In genomic region chr5:137627991-137628390, GRCm38 (mm10) we compare ENCODE assay signal across 8 mouse cellular contexts. TPM values are rescaled to one million over a fixed set of nuclear protein-coding genes. Genes with fewer than 3 reads are reported as not detected.
A peak's percentile ranks its signal among the peaks of the same experiment; 100 is the strongest.
DNase-seq lines count a peak whose midpoint lies in the region; ATAC-seq lines count a peak whose summit lies in the region.

No protein-coding gene starts in this region.

- peak overlapping the region; percentile 92 for H3K27ac ChIP-seq in embryonic facial prominence, embryonic 12.5 days
- H3K27ac ChIP-seq in intestine, embryonic 16.5 days (ENCODE audit: low read length) = peak overlapping the region; percentile 94

- H3K4me2 ChIP-seq in embryonic facial prominence, embryonic 12.5 days (replicated peaks) = peak overlapping the region; percentile 59
- peak overlapping the region; percentile 84 for H3K4me2 ChIP-seq in intestine, embryonic 16.5 days (ENCODE audit: low read depth, low read length)

- intact Hi-C loops in gastrocnemius, postnatal 14 days (cut with DNase I; ENCODE audit: low total_unique reads) = no loop called here

- H3K27me3 ChIP-seq in embryonic facial prominence, embryonic 12.5 days = no peaks in the 10 kb centered on the region
- no peaks in the 10 kb centered on the region for H3K27me3 ChIP-seq in intestine, embryonic 16.5 days (replicated peaks; ENCODE audit: control insufficient read depth, insufficient read depth, low read length)

- H3K36me3 ChIP-seq in embryonic facial prominence, embryonic 12.5 days = peaks cover 2% of the 10 kb centered on the region; the same call in 1 of the 2 replicates
- no peaks in the 10 kb centered on the region for H3K36me3 ChIP-seq in intestine, embryonic 16.5 days (ENCODE audit: control insufficient read depth, insufficient read depth, low read length)

- peak; percentile 19 to 37 for DNase-seq in monocyte, adult 2 months (ENCODE audit: low read depth in 1 of 2, low spot score in 2 of 2)
- DNase-seq in lung, postnatal 10 days = peak; percentile 52
- no peak for DNase-seq in gastrocnemius, postnatal 14 days

- 4% methylated on average over 9 of the region's 9 CpGs for WGBS in embryonic facial prominence, embryonic 12.5 days
- 2% methylated on average over 9 of the region's 9 CpGs for WGBS in intestine, embryonic 16.5 days

- H3K9me3 ChIP-seq in embryonic facial prominence, embryonic 12.5 days = no peaks in the 10 kb centered on the region
- no peaks in the 10 kb centered on the region for H3K9me3 ChIP-seq in intestine, embryonic 16.5 days (ENCODE audit: control insufficient read depth, low read length)

- no peak for ATAC-seq in monocyte, adult 5-6 weeks (replicated peaks; ENCODE audit: insufficient number of reproducible peaks, low FRiP score, low TSS enrichment, poor library complexity, severe bottlenecking)
- ATAC-seq in embryonic facial prominence, embryonic 12.5 days (ENCODE audit: insufficient number of reproducible peaks, insufficient read depth, low FRiP score, low TSS enrichment) = no peak
- no peak for ATAC-seq in intestine, embryonic 16.5 days
- no peak for ATAC-seq in erythroid progenitor cell, adult 5-6 weeks (replicated peaks; ENCODE audit: low FRiP score, poor library complexity, severe bottlenecking)
- ATAC-seq in activated CD4-positive, CD25-positive, alpha-beta regulatory T cell, adult 4 months = no peak

- H3K9ac ChIP-seq in embryonic facial prominence, embryonic 12.5 days = peak overlapping the region; percentile 60
- peak overlapping the region; percentile 83 for H3K9ac ChIP-seq in intestine, embryonic 16.5 days (ENCODE audit: low read depth, low read length)

- peak overlapping the region; percentile 77 for H3K4me3 ChIP-seq in embryonic facial prominence, embryonic 12.5 days
- H3K4me3 ChIP-seq in intestine, embryonic 16.5 days (ENCODE audit: low read length) = peak overlapping the region; percentile 67

- peaks cover 28% of the 10 kb centered on the region for H3K4me1 ChIP-seq in embryonic facial prominence, embryonic 12.5 days
- H3K4me1 ChIP-seq in intestine, embryonic 16.5 days (ENCODE audit: control insufficient read depth, insufficient read depth, low read length) = peaks cover 43% of the 10 kb centered on the region

RNA-seq across cellular contexts. Expression of gene Fbxo24, which starts 0.8 kb away (rescaled TPM):
- not detected in 3 replicates for total RNA-seq in monocyte, adult 5-6 weeks (2017)
- polyA plus RNA-seq in embryonic facial prominence, embryonic 12.5 days (2016; fragmentation: Nextera tagmentation; extraction: Ambion mirVana) = 0.22 and 0.36 TPM in 2 replicates
- 0.26 and 0.37 TPM in 2 replicates for polyA plus RNA-seq in intestine, embryonic 16.5 days (2015; fragmentation: Nextera tagmentation; extraction: Ambion mirVana)
- total RNA-seq in erythroid progenitor cell, adult 5-6 weeks (2015; ENCODE audit: low replicate concordance) = not detected in 2 replicates
- total RNA-seq in erythroid progenitor cell, adult 5-6 weeks (2017; ENCODE audit: low replicate concordance) = not detected in 2 replicates
- under 1 TPM in 1 of 2 experiments, not detected in 1; 0.27 TPM for total RNA-seq in gastrocnemius, postnatal 14 days (2021)
- under 1 TPM in 1 of 2 experiments, not detected in 1; 0.33 TPM for polyA plus RNA-seq in activated CD4-positive, CD25-positive, alpha-beta regulatory T cell, adult 4 months (2017; shearing (Covaris generic))

RNA-seq across cellular contexts. Expression of gene Lrch4, which starts 0.9 kb away (rescaled TPM):
- total RNA-seq in monocyte, adult 5-6 weeks (2017) = 34.9 to 86.0 TPM (median 77.2 TPM) in 3 replicates
- 30.8 and 34.0 TPM in 2 replicates for polyA plus RNA-seq in embryonic facial prominence, embryonic 12.5 days (2016; fragmentation: Nextera tagmentation; extraction: Ambion mirVana)
- 34.5 and 37.8 TPM in 2 replicates for polyA plus RNA-seq in intestine, embryonic 16.5 days (2015; fragmentation: Nextera tagmentation; extraction: Ambion mirVana)
- 46.9 and 75.0 TPM in 2 replicates for total RNA-seq in erythroid progenitor cell, adult 5-6 weeks (2015; ENCODE audit: low replicate concordance)
- total RNA-seq in erythroid progenitor cell, adult 5-6 weeks (2017; ENCODE audit: low replicate concordance) = 32.0 and 37.7 TPM in 2 replicates
- total RNA-seq in gastrocnemius, postnatal 14 days (2021) = 10 to 100 TPM; 14.8 to 15.3 TPM
- polyA plus RNA-seq in activated CD4-positive, CD25-positive, alpha-beta regulatory T cell, adult 4 months (2017; shearing (Covaris generic)) = 10 to 100 TPM; 61.6 to 68.6 TPM

RNA-seq across cellular contexts. Expression of gene Gm20605, which starts 1.0 kb away (rescaled TPM):
- 12.9 to 28.7 TPM (median 25.9 TPM) in 3 replicates for total RNA-seq in monocyte, adult 5-6 weeks (2017)
- polyA plus RNA-seq in embryonic facial prominence, embryonic 12.5 days (2016; fragmentation: Nextera tagmentation; extraction: Ambion mirVana) = 9.2 and 11.8 TPM in 2 replicates
- polyA plus RNA-seq in intestine, embryonic 16.5 days (2015; fragmentation: Nextera tagmentation; extraction: Ambion mirVana) = 10.8 and 12.2 TPM in 2 replicates
- total RNA-seq in erythroid progenitor cell, adult 5-6 weeks (2015; ENCODE audit: low replicate concordance) = 17.3 and 25.2 TPM in 2 replicates
- 6.1 and 17.1 TPM in 2 replicates for total RNA-seq in erythroid progenitor cell, adult 5-6 weeks (2017; ENCODE audit: low replicate concordance)
- total RNA-seq in gastrocnemius, postnatal 14 days (2021) = 1 to 10 TPM; 3.0 to 3.6 TPM
- 10 to 100 TPM in 1 of 2 experiments, 1 to 10 TPM in 1; 8.1 to 10.2 TPM for polyA plus RNA-seq in activated CD4-positive, CD25-positive, alpha-beta regulatory T cell, adult 4 months (2017; shearing (Covaris generic))

RNA-seq across cellular contexts. Expression of gene Sap25, which starts 13.1 kb away (rescaled TPM):
- total RNA-seq in monocyte, adult 5-6 weeks (2017) = 20.7 to 64.8 TPM (median 21.8 TPM) in 3 replicates
- 6.6 and 6.8 TPM in 2 replicates for polyA plus RNA-seq in embryonic facial prominence, embryonic 12.5 days (2016; fragmentation: Nextera tagmentation; extraction: Ambion mirVana)
- 6.4 and 8.1 TPM in 2 replicates for polyA plus RNA-seq in intestine, embryonic 16.5 days (2015; fragmentation: Nextera tagmentation; extraction: Ambion mirVana)
- total RNA-seq in erythroid progenitor cell, adult 5-6 weeks (2015; ENCODE audit: low replicate concordance) = 62.5 and 94.1 TPM in 2 replicates
- total RNA-seq in erythroid progenitor cell, adult 5-6 weeks (2017; ENCODE audit: low replicate concordance) = 7.7 and 15.9 TPM in 2 replicates
- total RNA-seq in gastrocnemius, postnatal 14 days (2021) = 1 to 10 TPM; 1.8 to 2.0 TPM
- polyA plus RNA-seq in activated CD4-positive, CD25-positive, alpha-beta regulatory T cell, adult 4 months (2017; shearing (Covaris generic)) = 10 to 100 TPM; 30.0 to 32.3 TPM

RNA-seq across cellular contexts. Expression of gene Pcolce, which starts 14.4 kb away (rescaled TPM):
- not detected in 3 replicates for total RNA-seq in monocyte, adult 5-6 weeks (2017)
- polyA plus RNA-seq in embryonic facial prominence, embryonic 12.5 days (2016; fragmentation: Nextera tagmentation; extraction: Ambion mirVana) = 124 and 128 TPM in 2 replicates
- 115 and 127 TPM in 2 replicates for polyA plus RNA-seq in intestine, embryonic 16.5 days (2015; fragmentation: Nextera tagmentation; extraction: Ambion mirVana)
- total RNA-seq in erythroid progenitor cell, adult 5-6 weeks (2015; ENCODE audit: low replicate concordance) = 1.7 and 3.2 TPM in 2 replicates
- 1.0 TPM in 1 of 2 replicates, not detected in the other for total RNA-seq in erythroid progenitor cell, adult 5-6 weeks (2017; ENCODE audit: low replicate concordance)
- 100 to 1,000 TPM; 190 to 251 TPM for total RNA-seq in gastrocnemius, postnatal 14 days (2021)
- polyA plus RNA-seq in activated CD4-positive, CD25-positive, alpha-beta regulatory T cell, adult 4 months (2017; shearing (Covaris generic)) = under 1 TPM in 1 of 2 experiments, not detected in 1; 0.53 TPM
